Mouse (Mus musculus): ENCODE data around the gene Ewsr1. TPM values are rescaled to one million over a fixed set of nuclear protein-coding genes. Genes with fewer than 3 reads are reported as not detected.

Ewsr1 gene
- total and polyA plus RNA-seq, 3 experiments = 399 to 1,267 (median 418) TPM

- no peak for DNase-seq (ENCODE audit: extremely low read depth)
- no peaks in the 10 kb centered on the region for H3K36me3 ChIP-seq (replicated peaks in 1 of 2; ENCODE audit: control insufficient read depth in 1 of 2, insufficient read depth in 1 of 2, low read length in 1 of 2)
- H3K4me2 ChIP-seq (ENCODE audit: insufficient read depth, low read depth, poor library complexity, severe bottlenecking) = no peak overlapping the region
- H3K27me3 ChIP-seq (replicated peaks) = peaks cover 33% of the 10 kb centered on the region
- H3K9ac ChIP-seq (ENCODE audit: insufficient read depth, low read depth) = no peak overlapping the region
- TF ChIP-seq MAX (IDR thresholded peaks at IDR 0.05; ENCODE audit: low read length) = no peak
- no peak for TF ChIP-seq JUN (IDR thresholded peaks at IDR 0.05; ENCODE audit: insufficient read depth, low read depth, low read length)
- TF ChIP-seq TBP (conservative IDR thresholded peaks at IDR 0.05; ENCODE audit: low read depth, low read length) = no peak
- TF ChIP-seq TCF12 (IDR thresholded peaks at IDR 0.05; ENCODE audit: low read depth, low read length) = no peak
- no peak for TF ChIP-seq MYC (IDR thresholded peaks at IDR 0.05; ENCODE audit: low read depth, low read length)
- TF ChIP-seq USF2 (conservative IDR thresholded peaks at IDR 0.05; ENCODE audit: low read depth, low read length) = no peak
- no peak for TF ChIP-seq UBTF (IDR thresholded peaks at IDR 0.05; ENCODE audit: low read depth, low read length)
- TF ChIP-seq CHD2 (IDR thresholded peaks at IDR 0.05; ENCODE audit: low read length) = no peak
- dilution Hi-C loops (cut with MboI; ENCODE audit: extremely low pct_ligation_motif_present, extremely low pct_unique_long_range_greater_than_20kb, low sequenced_read_pairs) (no loop called here), in situ Hi-C loops (cut with MboI; ENCODE audit: low pct_ligation_motif_present, low pct_unique_long_range_greater_than_20kb, low sequenced_read_pairs) (no loop called here)
- H3K4me3 ChIP-seq (replicated peaks in 1 of 3; ENCODE audit: low read depth in 2 of 3, low read length in 2 of 3, poor library complexity in 1 of 3) = no peak overlapping the region
- H3K9me3 ChIP-seq (replicated peaks; ENCODE audit: low read length) = no peaks in the 10 kb centered on the region
- no peak overlapping the region for H3K27ac ChIP-seq (ENCODE audit: insufficient read depth, low read depth)
- no peaks in the 10 kb centered on the region for H3K79me2 ChIP-seq (replicated peaks; ENCODE audit: control insufficient read depth, extremely low read depth, insufficient read depth, poor library complexity, severe bottlenecking)
- peaks cover 0 to 9% of the 10 kb centered on the region in 2 experiments; a peak in 2 of 4 replicates for H3K4me1 ChIP-seq (ENCODE audit: control insufficient read depth in 1 of 2, insufficient read depth in 2 of 2)
Observed at GRCm38 (mm10) chr11:5141965-5142364, 42.9 kb upstream of the Ewsr1 start.

DNA sequence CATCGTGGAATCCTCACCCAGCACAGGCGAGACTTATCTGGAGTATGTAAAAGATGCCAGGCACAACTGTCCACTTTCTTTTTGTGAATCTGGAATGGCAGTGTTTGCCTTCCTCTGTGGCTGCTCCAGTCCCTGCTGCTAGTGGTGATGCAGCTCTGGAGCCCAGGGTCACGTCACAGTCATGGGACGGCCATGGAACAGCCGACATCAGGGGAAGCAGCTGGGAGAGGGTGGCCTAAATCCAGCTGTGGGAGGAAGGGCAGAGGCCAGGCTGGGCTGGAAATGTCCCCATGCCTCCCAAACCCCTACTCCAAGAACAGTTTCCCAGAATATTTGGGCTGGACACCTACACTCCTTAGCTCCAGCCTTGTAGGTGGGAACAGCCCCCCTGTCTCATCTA, 42.2 kb upstream of the Ewsr1 start:
- no peak for DNase-seq (ENCODE audit: extremely low read depth)
- Histone ChIP-seq H3K27me3 (replicated peaks) (peaks cover 33% of the 10 kb centered on the region), H3K4me1 (ENCODE audit: control insufficient read depth in 1 of 2, insufficient read depth in 2 of 2) (peaks cover 0 to 9% of the 10 kb centered on the region in 2 experiments; a peak in 2 of 4 replicates), H3K79me2 (replicated peaks; ENCODE audit: control insufficient read depth, extremely low read depth, insufficient read depth, poor library complexity, severe bottlenecking) (no peaks in the 10 kb centered on the region), H3K36me3 (replicated peaks in 1 of 2; ENCODE audit: control insufficient read depth in 1 of 2, insufficient read depth in 1 of 2, low read length in 1 of 2) (no peaks in the 10 kb centered on the region), H3K9me3 (replicated peaks; ENCODE audit: low read length) (no peaks in the 10 kb centered on the region), H3K9ac (ENCODE audit: insufficient read depth, low read depth) (no peak overlapping the region), H3K27ac (ENCODE audit: insufficient read depth, low read depth) (no peak overlapping the region), H3K4me3 (replicated peaks in 1 of 3; ENCODE audit: low read depth in 2 of 3, low read length in 2 of 3, poor library complexity in 1 of 3) (no peak overlapping the region), H3K4me2 (ENCODE audit: insufficient read depth, low read depth, poor library complexity, severe bottlenecking) (no peak overlapping the region)
- no peak for TF ChIP-seq MAX (IDR thresholded peaks at IDR 0.05; ENCODE audit: low read length)
- TF ChIP-seq SMC3 (IDR thresholded peaks at IDR 0.05; ENCODE audit: low read depth, low read length) = no peak
- no peak for TF ChIP-seq HCFC1 (IDR thresholded peaks at IDR 0.05; ENCODE audit: low read depth, low read length)
- TF ChIP-seq CHD2 (IDR thresholded peaks at IDR 0.05; ENCODE audit: low read length) = no peak
- no peak for TF ChIP-seq SIN3A (IDR thresholded peaks at IDR 0.05; ENCODE audit: low read length)
- TF ChIP-seq MAFK (IDR thresholded peaks at IDR 0.05; ENCODE audit: insufficient replicate concordance, low read length) = no peak
- TF ChIP-seq RCOR1 (conservative IDR thresholded peaks at IDR 0.05; ENCODE audit: low read depth, low read length) = no peak
- TF ChIP-seq ETS1 (conservative IDR thresholded peaks at IDR 0.05; ENCODE audit: low read depth, low read length) = no peak
- TF ChIP-seq MAZ (IDR thresholded peaks at IDR 0.05; ENCODE audit: low read depth, low read length) = no peak
- TF ChIP-seq USF1 (IDR thresholded peaks at IDR 0.05; ENCODE audit: low read depth, low read length) = no peak
- no peak for TF ChIP-seq RAD21 (IDR thresholded peaks at IDR 0.05; ENCODE audit: low read depth, low read length)
- no peak for TF ChIP-seq ZC3H11A (IDR thresholded peaks at IDR 0.05; ENCODE audit: low read depth, low read length)
- dilution Hi-C loops (cut with MboI; ENCODE audit: extremely low pct_ligation_motif_present, extremely low pct_unique_long_range_greater_than_20kb, low sequenced_read_pairs) = no loop called here
- in situ Hi-C loops (cut with MboI; ENCODE audit: low pct_ligation_motif_present, low pct_unique_long_range_greater_than_20kb, low sequenced_read_pairs) = no loop called here
